Mouse (Mus musculus) MN1 (cell line): ENCODE measurements around the gene Zbtb40.

Source experiments
- DNase-seq: peaks from one replicate; pipeline ENCODE4 v3.0.0-alpha.2; 2016; ENCODE audit warnings: low spot score

Zbtb40 gene

GRCm38 (mm10) chr4:137033115-137033887 is 15.3 kb downstream of the Zbtb40 start:
- peak; percentile 77 for DNase-seq

DNA sequence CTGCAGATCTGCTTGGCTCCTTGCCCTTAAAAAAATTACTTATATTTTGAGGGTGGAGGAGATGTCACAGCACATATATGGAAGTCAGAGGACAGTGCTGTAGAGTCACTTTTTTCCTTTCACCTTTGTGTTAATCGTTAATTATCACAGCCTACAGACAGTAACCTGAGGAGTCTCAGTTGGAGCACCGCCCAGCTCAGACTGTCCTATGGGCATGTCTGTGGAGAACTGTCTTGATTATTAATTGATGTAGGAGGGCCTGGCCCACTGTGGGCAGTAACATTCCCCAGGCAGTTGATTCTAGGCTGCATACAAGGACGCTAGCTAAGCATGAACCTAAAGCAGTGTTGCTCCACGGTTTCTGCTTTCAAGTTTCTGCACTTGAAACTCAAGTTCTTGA is 16.1 kb downstream of the Zbtb40 start:
- DNase-seq = no peak

DNA sequence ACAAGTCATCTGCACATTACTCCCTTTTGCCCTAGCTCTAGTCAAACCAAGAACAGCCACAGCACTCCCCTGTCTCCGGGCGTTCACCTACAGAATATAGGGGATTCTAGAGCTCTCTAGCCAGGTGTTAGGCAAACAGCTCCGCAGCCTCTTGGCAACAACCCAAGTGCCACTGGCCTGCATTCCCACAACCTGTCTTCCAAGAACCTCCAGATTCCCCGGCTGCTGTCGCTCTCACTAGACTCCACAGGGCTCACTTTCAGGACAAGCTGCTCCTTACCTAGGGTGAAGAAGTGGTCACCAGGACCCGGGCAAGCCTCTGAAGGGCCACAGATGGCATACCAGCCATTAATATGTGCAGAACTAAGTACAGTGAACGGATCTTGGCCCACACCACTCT is 17.3 kb downstream of the Zbtb40 start:
- no peak for DNase-seq

GRCm38 (mm10) chr4:137029348-137029747 is 19.3 kb downstream of the Zbtb40 start:
- DNase-seq = no peak

DNA sequence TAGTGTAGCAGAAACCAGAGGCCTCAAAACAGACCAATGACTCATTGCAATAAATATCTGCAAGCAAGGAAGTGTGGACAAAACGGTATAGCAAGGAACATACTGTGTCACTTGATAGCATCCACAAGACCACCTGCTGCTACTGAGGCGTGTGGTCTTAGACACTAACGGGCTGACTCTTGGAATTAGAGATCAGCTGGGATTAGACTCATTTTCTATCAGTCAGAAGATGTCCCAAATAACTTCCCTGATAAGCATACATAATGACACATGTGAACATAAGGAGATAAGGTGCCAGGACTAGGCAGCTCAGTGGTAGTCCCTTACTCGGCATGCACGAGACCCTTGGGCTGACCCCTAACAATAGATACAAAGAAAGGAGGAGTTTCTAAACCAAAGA is 21.6 kb downstream of the Zbtb40 start:
- no peak for DNase-seq

DNA sequence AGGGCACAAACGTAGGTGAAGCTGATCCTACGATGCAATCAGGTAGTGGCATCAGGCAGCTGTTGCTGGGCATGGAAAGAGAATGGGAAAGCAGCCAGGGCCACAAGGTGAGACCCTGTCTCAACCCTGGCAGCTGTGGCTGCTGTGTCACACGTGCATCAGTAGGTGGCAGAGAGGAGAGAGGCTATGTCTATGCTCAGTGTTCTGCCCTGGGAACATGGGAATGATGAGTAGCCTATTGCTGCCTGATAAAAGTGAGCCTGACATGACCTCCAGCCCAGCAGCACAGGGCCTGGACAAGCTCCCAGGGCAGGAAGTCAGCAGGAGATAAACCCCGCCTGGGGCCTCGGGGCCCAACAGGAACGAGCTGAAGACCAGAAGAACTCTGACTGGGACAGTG is 23.0 kb downstream of the Zbtb40 start:
- DNase-seq = peak; percentile 47

- no peak for DNase-seq
These were observed 23.5 kb downstream of the Zbtb40 start for GRCm38 (mm10) chr4:137025133-137025532.

DNA sequence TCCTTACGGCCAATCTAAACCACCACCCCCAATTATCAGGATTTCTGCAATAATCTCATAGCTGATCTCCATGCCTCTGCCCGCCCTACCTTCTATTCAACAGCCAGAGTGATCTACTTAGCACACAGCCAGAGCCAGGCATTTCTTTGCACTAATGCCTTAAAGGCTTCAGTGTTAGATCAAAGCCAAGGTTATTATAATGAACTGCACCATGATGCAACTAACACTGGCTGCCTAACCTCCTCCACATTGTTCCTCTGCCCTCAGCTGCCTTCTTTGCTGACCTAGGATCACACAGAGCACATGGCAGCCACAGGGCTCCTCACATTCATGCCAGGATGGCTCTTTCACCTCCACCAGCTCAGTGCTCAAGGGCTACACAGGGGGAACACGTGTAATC is 28.5 kb downstream of the Zbtb40 start:
- no peak for DNase-seq

- DNase-seq = no peak
These were observed 32.7 kb downstream of the Zbtb40 start for GRCm38 (mm10) chr4:137015934-137016333.

GRCm38 (mm10) chr4:137015476-137015856 is 33.1 kb downstream of the Zbtb40 start:
- DNase-seq = no peak

- no peak for DNase-seq
These were observed 33.7 kb downstream of the Zbtb40 start for GRCm38 (mm10) chr4:137014654-137015475.

DNA sequence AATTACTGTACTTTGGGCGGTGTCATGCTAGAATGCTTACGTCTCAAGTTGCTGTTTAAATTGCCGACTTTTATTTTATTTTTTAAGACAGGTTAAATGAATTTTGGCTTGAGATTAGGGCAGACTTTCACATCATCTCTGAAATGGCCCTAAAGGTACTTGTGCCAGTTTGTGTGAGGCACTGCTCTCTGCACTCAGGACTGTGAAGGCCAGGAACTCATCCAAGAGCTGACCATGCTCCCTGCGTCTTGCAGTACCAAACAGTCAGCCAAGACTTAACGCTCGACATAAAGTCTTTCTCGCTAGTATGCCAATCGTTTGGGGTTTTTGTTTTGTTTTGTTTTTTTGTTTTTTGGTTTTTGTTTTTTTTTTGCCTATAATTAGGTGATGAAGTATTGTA is 34.5 kb downstream of the Zbtb40 start:
- DNase-seq = no peak

DNA sequence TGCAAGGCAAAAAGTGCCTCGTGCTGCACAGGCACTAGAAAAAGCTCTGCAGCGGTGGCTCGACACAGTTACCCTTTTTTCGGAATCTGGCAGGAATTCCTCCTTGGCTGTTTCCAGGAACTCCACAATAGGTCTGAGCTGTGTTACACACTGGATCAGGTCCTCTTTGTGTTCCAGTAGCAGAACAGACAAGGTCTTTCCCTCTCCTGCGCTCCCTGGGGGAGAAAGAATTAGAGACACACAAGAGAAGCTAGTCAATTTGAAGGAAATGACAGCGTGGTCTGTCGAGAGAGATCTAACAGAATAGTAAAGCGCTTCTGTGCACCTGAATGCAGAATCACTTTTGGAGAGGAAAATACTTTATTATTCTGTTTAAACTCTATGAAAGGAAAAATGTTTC is 41.6 kb downstream of the Zbtb40 start:
- DNase-seq = no peak

GRCm38 (mm10) chr4:137001825-137002224 is 46.8 kb downstream of the Zbtb40 start:
- DNase-seq = no peak

GRCm38 (mm10) chr4:137001020-137001419 is 47.6 kb downstream of the Zbtb40 start:
- DNase-seq = no peak

GRCm38 (mm10) chr4:136998371-136998770 is 50.2 kb downstream of the Zbtb40 start:
- no peak for DNase-seq

DNA sequence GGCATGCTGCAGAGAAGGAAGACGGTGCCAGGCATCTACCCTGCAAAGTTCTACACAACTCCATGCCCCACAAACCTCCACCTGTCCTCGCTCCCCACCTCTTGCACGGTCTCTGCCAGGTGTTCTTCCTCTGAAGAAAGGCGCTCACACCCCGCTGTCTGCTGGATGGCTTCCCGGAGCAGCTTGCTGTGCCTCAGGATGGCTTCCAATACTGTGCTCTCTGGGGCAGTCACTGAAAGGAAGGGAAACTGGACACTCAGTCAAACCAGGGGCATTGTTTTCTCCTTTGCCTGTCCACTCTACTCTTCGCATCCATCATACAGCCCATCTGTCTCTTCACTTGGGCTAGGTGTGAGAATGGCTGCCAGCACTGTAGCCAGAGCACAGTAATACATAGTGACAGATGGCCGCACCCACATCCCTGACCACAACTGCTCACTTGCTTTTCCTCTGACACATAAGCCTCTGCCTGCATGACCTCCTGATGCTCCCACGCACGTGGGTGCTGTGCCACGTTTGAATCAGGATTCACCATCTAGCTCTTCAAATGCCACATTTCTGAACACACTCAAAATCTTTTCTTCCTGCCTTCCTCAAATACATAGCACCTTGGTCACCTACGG is 50.8 kb downstream of the Zbtb40 start:
- no peak for DNase-seq

GRCm38 (mm10) chr4:136996933-136997332 is 51.7 kb downstream of the Zbtb40 start:
- DNase-seq = no peak

DNA sequence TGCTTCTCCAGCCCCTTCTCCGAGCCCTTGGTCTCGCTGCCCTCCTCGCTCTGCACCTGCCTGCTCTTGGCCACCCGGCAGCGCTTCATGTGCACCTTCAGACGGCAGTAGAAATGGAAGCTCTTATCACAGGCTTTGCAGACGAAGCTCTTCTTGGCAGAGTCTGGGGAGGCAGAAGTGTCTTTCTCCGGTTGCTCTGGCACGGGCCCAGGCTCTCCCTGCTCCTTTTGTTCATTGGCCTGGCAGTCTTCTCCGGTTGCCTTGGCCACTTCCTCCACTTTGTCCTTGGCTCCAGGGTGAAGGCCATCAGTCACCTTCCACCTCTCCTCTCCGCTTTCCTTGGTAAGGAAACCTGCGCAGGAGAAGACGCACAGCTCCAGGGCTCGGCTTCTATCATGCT is 53.2 kb downstream of the Zbtb40 start:
- no peak for DNase-seq

- peak; percentile 59 for DNase-seq
These were observed 66.5 kb downstream of the Zbtb40 start for GRCm38 (mm10) chr4:136981993-136982695.

GRCm38 (mm10) chr4:136981347-136981746 is 67.3 kb downstream of the Zbtb40 start:
- peak; percentile 94 for DNase-seq

DNA sequence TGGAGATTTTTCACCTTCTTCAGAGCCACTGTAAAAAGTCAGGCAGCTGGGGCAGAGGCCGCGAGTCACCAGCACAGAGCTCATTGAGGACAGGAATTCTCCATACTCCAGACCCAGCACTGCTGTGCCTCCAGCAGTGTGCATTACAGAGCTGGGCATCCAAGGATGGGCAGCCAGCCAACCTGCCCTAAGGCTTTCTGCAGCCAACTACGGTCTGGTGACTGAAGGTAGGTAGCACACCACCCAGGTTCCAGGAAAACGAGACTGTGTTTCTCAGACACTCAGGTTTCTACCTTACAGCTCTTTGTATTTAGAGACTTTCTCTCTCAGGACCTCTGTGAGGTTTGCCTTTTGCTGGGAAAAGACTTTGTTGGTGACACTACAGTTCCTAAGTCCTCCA is 67.7 kb downstream of the Zbtb40 start:
- peak; percentile 60 for DNase-seq
